Mouse (Mus musculus): Measurements from ENCODE around the gene Bag5. TPM values are rescaled to one million over a fixed set of nuclear protein-coding genes. Genes with fewer than 3 reads are reported as not detected.

Bag5 gene
- total and polyA plus RNA-seq, 3 experiments = 24.1 to 27.9 (median 25.6) TPM

DNA sequence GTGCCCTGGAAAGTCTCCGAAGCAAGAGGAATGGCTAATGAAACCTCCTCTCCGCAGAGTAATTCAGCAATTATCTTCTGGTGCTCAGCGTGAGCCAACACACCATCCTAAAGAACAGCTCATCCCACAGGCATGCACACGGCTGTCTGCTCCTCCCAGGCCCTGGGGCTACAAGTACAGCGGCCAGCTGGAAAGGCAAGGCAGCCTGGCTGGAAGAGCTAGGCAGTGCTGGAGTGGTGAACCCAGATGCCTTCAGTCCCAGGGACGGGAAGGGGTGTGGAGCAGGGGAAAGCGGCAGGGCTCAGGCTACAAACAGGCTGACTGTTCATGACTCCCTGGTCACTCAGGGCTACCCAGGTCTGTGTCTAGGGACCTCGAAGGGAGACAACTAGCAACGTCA is 8.4 kb downstream of the Bag5 start:
- no peak for DNase-seq (ENCODE audit: extremely low read depth)
- Histone ChIP-seq H3K9me3 (replicated peaks; ENCODE audit: low read length) (no peaks in the 10 kb centered on the region), H3K27ac (ENCODE audit: insufficient read depth, low read depth) (no peak overlapping the region), H3K4me3 (replicated peaks in 1 of 3; ENCODE audit: low read depth in 2 of 3, low read length in 2 of 3, poor library complexity in 1 of 3) (no peak overlapping the region), H3K4me1 (ENCODE audit: control insufficient read depth in 1 of 2, insufficient read depth in 2 of 2) (peaks cover 3 to 26% of the 10 kb centered on the region in 2 experiments), H3K9ac (ENCODE audit: insufficient read depth, low read depth) (no peak overlapping the region), H3K36me3 (replicated peaks in 1 of 2; ENCODE audit: control insufficient read depth in 1 of 2, insufficient read depth in 1 of 2, low read length in 1 of 2) (peaks cover 4 to 28% of the 10 kb centered on the region in 2 experiments), H3K79me2 (replicated peaks; ENCODE audit: control insufficient read depth, extremely low read depth, insufficient read depth, poor library complexity, severe bottlenecking) (no peaks in the 10 kb centered on the region), H3K27me3 (replicated peaks) (no peaks in the 10 kb centered on the region), H3K4me2 (ENCODE audit: insufficient read depth, low read depth, poor library complexity, severe bottlenecking) (no peak overlapping the region)
- dilution Hi-C loops (cut with MboI; ENCODE audit: extremely low pct_ligation_motif_present, extremely low pct_unique_long_range_greater_than_20kb, low sequenced_read_pairs) = no loop called here
- in situ Hi-C loops (cut with MboI; ENCODE audit: low pct_ligation_motif_present, low pct_unique_long_range_greater_than_20kb, low sequenced_read_pairs) = no loop called here
- TF ChIP-seq ZMIZ1 (IDR thresholded peaks at IDR 0.05; ENCODE audit: low read depth, low read length) = no peak
- TF ChIP-seq JUND (conservative IDR thresholded peaks at IDR 0.05; ENCODE audit: low read depth, low read length) = no peak
- TF ChIP-seq CHD1 (IDR thresholded peaks at IDR 0.05; ENCODE audit: low read depth, low read length) = no peak
- TF ChIP-seq MEF2A (IDR thresholded peaks at IDR 0.05; ENCODE audit: borderline replicate concordance, low read depth, low read length) = no peak
- TF ChIP-seq CHD2 (IDR thresholded peaks at IDR 0.05; ENCODE audit: low read length) = no peak
- TF ChIP-seq MXI1 (IDR thresholded peaks at IDR 0.05; ENCODE audit: low read depth, low read length) = no peak
- TF ChIP-seq POLR2A (IDR thresholded peaks at IDR 0.05; ENCODE audit: low read depth, low read length) = no peak
- no peak for TF ChIP-seq RCOR1 (conservative IDR thresholded peaks at IDR 0.05; ENCODE audit: low read depth, low read length)
- no peak for TF ChIP-seq JUN (IDR thresholded peaks at IDR 0.05; ENCODE audit: insufficient read depth, low read depth, low read length)
- no peak for TF ChIP-seq PAX5 (IDR thresholded peaks at IDR 0.05; ENCODE audit: low read length)
- TF ChIP-seq MYC (IDR thresholded peaks at IDR 0.05; ENCODE audit: low read depth, low read length) = no peak
- TF ChIP-seq KAT2A (IDR thresholded peaks at IDR 0.05; ENCODE audit: insufficient replicate concordance, low read length) = no peak
- no peak for TF ChIP-seq E2F4 (IDR thresholded peaks at IDR 0.05; ENCODE audit: insufficient replicate concordance, low read depth, low read length)
- TF ChIP-seq ZC3H11A (IDR thresholded peaks at IDR 0.05; ENCODE audit: low read depth, low read length) = no peak
- no peak for TF ChIP-seq UBTF (IDR thresholded peaks at IDR 0.05; ENCODE audit: low read depth, low read length)
- no peak for TF ChIP-seq POLR2AphosphoS2 (IDR thresholded peaks at IDR 0.05; ENCODE audit: low read depth, low read length)
- TF ChIP-seq MAX (IDR thresholded peaks at IDR 0.05; ENCODE audit: low read length) = no peak

- Histone ChIP-seq H3K36me3 (replicated peaks in 1 of 2; ENCODE audit: control insufficient read depth in 1 of 2, insufficient read depth in 1 of 2, low read length in 1 of 2) (peaks cover 0 to 17% of the 10 kb centered on the region in 2 experiments), H3K9me3 (replicated peaks; ENCODE audit: low read length) (no peaks in the 10 kb centered on the region), H3K4me1 (ENCODE audit: control insufficient read depth in 1 of 2, insufficient read depth in 2 of 2) (peaks cover 3 to 36% of the 10 kb centered on the region in 2 experiments), H3K4me3 (replicated peaks in 1 of 3; ENCODE audit: low read depth in 2 of 3, low read length in 2 of 3, poor library complexity in 1 of 3) (no peak overlapping the region), H3K9ac (ENCODE audit: insufficient read depth, low read depth) (no peak overlapping the region), H3K79me2 (replicated peaks; ENCODE audit: control insufficient read depth, extremely low read depth, insufficient read depth, poor library complexity, severe bottlenecking) (no peaks in the 10 kb centered on the region), H3K4me2 (ENCODE audit: insufficient read depth, low read depth, poor library complexity, severe bottlenecking) (no peak overlapping the region), H3K27me3 (replicated peaks) (no peaks in the 10 kb centered on the region), H3K27ac (ENCODE audit: insufficient read depth, low read depth) (no peak overlapping the region)
- dilution Hi-C loops (cut with MboI; ENCODE audit: extremely low pct_ligation_motif_present, extremely low pct_unique_long_range_greater_than_20kb, low sequenced_read_pairs) (no loop called here), in situ Hi-C loops (cut with MboI; ENCODE audit: low pct_ligation_motif_present, low pct_unique_long_range_greater_than_20kb, low sequenced_read_pairs) (no loop called here)
- no peak for DNase-seq (ENCODE audit: extremely low read depth)
- TF ChIP-seq MEF2A (IDR thresholded peaks at IDR 0.05; ENCODE audit: borderline replicate concordance, low read depth, low read length) = no peak
- no peak for TF ChIP-seq UBTF (IDR thresholded peaks at IDR 0.05; ENCODE audit: low read depth, low read length)
- TF ChIP-seq POLR2AphosphoS2 (IDR thresholded peaks at IDR 0.05; ENCODE audit: low read depth, low read length) = no peak
- TF ChIP-seq MAZ (IDR thresholded peaks at IDR 0.05; ENCODE audit: low read depth, low read length) = no peak
- TF ChIP-seq ELF1 (IDR thresholded peaks at IDR 0.05; ENCODE audit: low read depth, low read length) = no peak
- TF ChIP-seq ZMIZ1 (IDR thresholded peaks at IDR 0.05; ENCODE audit: low read depth, low read length) = no peak
- no peak for TF ChIP-seq POLR2A (IDR thresholded peaks at IDR 0.05; ENCODE audit: low read depth, low read length)
- no peak for TF ChIP-seq PAX5 (IDR thresholded peaks at IDR 0.05; ENCODE audit: low read length)
- TF ChIP-seq EP300 (IDR thresholded peaks at IDR 0.05; ENCODE audit: low read length) = no peak
- no peak for TF ChIP-seq USF2 (conservative IDR thresholded peaks at IDR 0.05; ENCODE audit: low read depth, low read length)
- TF ChIP-seq ZC3H11A (IDR thresholded peaks at IDR 0.05; ENCODE audit: low read depth, low read length) = no peak
- no peak for TF ChIP-seq SMC3 (IDR thresholded peaks at IDR 0.05; ENCODE audit: low read depth, low read length)
- no peak for TF ChIP-seq USF1 (IDR thresholded peaks at IDR 0.05; ENCODE audit: low read depth, low read length)
- no peak for TF ChIP-seq RAD21 (IDR thresholded peaks at IDR 0.05; ENCODE audit: low read depth, low read length)
- no peak for TF ChIP-seq NRF1 (IDR thresholded peaks at IDR 0.05; ENCODE audit: low read depth, low read length)
These were observed 9.8 kb downstream of the Bag5 start for GRCm38 (mm10) chr12:111703301-111703700.

Data from CH12.LX (cell line).